Mouse (Mus musculus) naive thymus-derived CD4-positive, alpha-beta T cell, adult 2 months (primary cell): ENCODE measurements at regions not wholly inside any gene's neighbourhood (a gene's known extent, or its start where the extent isn't known, plus 50 kb on each side); places are given as distances from the start of the nearest gene placed in this dataset.

Source experiments
- DNase-seq: peaks from one replicate; pipeline ENCODE4 v3.0.0-alpha.2; 2011; ENCODE audit warnings: low read depth

GRCm38 (mm10) chr2:11416122-11416521, 137.8 kb downstream of the Pfkfb3 start:
- no peak for DNase-seq

GRCm38 (mm10) chr2:11412521-11412920, 141.4 kb downstream of the Pfkfb3 start:
- no peak for DNase-seq

GRCm38 (mm10) chr2:11408497-11408896, 145.4 kb downstream of the Pfkfb3 start:
- no peak for DNase-seq

GRCm38 (mm10) chr2:11406103-11406615, 147.7 kb downstream of the Pfkfb3 start:
- DNase-seq, result no peak

- DNase-seq, result no peak
Observed at GRCm38 (mm10) chr2:11402218-11402848, 151.5 kb downstream of the Pfkfb3 start.

GRCm38 (mm10) chr2:11399411-11399810, 154.5 kb downstream of the Pfkfb3 start:
- no peak for DNase-seq

GRCm38 (mm10) chr2:11398949-11399348, 154.9 kb downstream of the Pfkfb3 start:
- DNase-seq, result no peak

- DNase-seq, result no peak
Observed at GRCm38 (mm10) chr2:11398391-11398790, 155.5 kb downstream of the Pfkfb3 start.

- DNase-seq, result peak; percentile 23
Observed at GRCm38 (mm10) chr2:11396835-11397234, 157.0 kb downstream of the Pfkfb3 start.

GRCm38 (mm10) chr2:11394675-11395349, 159.1 kb downstream of the Pfkfb3 start:
- no peak for DNase-seq

GRCm38 (mm10) chr2:11391725-11392124, 162.2 kb downstream of the Pfkfb3 start:
- DNase-seq, result no peak

- no peak for DNase-seq
Observed at GRCm38 (mm10) chr2:11390667-11391334, 163.1 kb downstream of the Pfkfb3 start.

GRCm38 (mm10) chr2:11387623-11388022, 166.3 kb downstream of the Pfkfb3 start:
- DNase-seq, result no peak

- no peak for DNase-seq
Observed at GRCm38 (mm10) chr2:11383815-11384214, 170.1 kb downstream of the Pfkfb3 start.

- DNase-seq, result no peak
Observed at GRCm38 (mm10) chr2:11377213-11377612, 176.7 kb downstream of the Pfkfb3 start.

GRCm38 (mm10) chr2:11375726-11376454, 178.0 kb downstream of the Pfkfb3 start:
- DNase-seq, result peak; percentile 19

GRCm38 (mm10) chr2:11375092-11375491, 178.8 kb downstream of the Pfkfb3 start:
- DNase-seq, result peak; percentile 83

GRCm38 (mm10) chr2:11370273-11370672, 183.6 kb downstream of the Pfkfb3 start:
- DNase-seq, result no peak

- no peak for DNase-seq
Observed at GRCm38 (mm10) chr2:11367319-11367718, 186.6 kb downstream of the Pfkfb3 start.

GRCm38 (mm10) chr2:11365815-11366214, 188.1 kb downstream of the Pfkfb3 start:
- no peak for DNase-seq

GRCm38 (mm10) chr2:11365371-11365770, 188.5 kb downstream of the Pfkfb3 start:
- DNase-seq, result no peak

- DNase-seq, result no peak
Observed at GRCm38 (mm10) chr2:11364111-11364510, 189.8 kb downstream of the Pfkfb3 start.
